Mouse (Mus musculus) heart, postnatal 36 days (tissue): ENCODE results near the gene Sec16b. TPM values are rescaled to one million over a fixed set of nuclear protein-coding genes. Genes with fewer than 3 reads are reported as not detected.

ENCODE experiments used
- DNase-seq, 2 experiments: peaks; one replicate each; pipeline ENCODE4 v3.0.0; 2021 to 2022
- intact Hi-C: fragments of 180-260 bp; cut with DNase I; formaldehyde crosslinking; loops from one replicate; pipeline ENCODE4 v1.15.1; 2025
- total RNA-seq, 2 experiments: library from RNA; stranded (reverse); gene quantifications; 2 replicates each; pipeline ENCODE4 v1.2.3; 2021

Gene Sec16b
- under 1 TPM; 0.73 to 0.89 TPM for total RNA-seq

GRCm38 (mm10) chr1:157506522-157506921 is at the start of gene Sec16b:
TSS of gene Sec16b (plus strand) at chr1:157506728.
- DNase-seq, result peak; percentile 42 to 69
- intact Hi-C loops, result no loop called here

- intact Hi-C loops, result loop anchor here (2.0 to 5.0 kb wide), 3 partner anchors 80 to 540 kb away; no protein-coding TSS in a partner anchor
- no peak for DNase-seq
Measured at GRCm38 (mm10) chr1:157457789-157458188, 48.7 kb upstream of the Sec16b start.

GRCm38 (mm10) chr1:157458421-157459208 is 47.9 kb upstream of the Sec16b start, which contains the start of gene Cryzl2:
TSS of gene Cryzl2 (plus strand) at chr1:157458577.
- intact Hi-C loops, result loop anchor here (2.0 to 5.0 kb wide), 3 partner anchors 79 to 541 kb away; no protein-coding TSS in a partner anchor
- DNase-seq, result peak; percentile 84 to 88

- intact Hi-C loops, result loop anchor here (2.0 to 5.0 kb wide), 3 partner anchors 77 to 543 kb away; no protein-coding TSS in a partner anchor
Measured at GRCm38 (mm10) chr1:157459904-157460303, 46.6 kb upstream of the Sec16b start.

GRCm38 (mm10) chr1:157461276-157461675 is 45.3 kb upstream of the Sec16b start:
- intact Hi-C loops, result no loop called here
- no peak for DNase-seq

More at GRCm38 (mm10) chr1:157459904-157460303, 46.6 kb upstream of the Sec16b start:
- DNase-seq, result no peak

- DNase-seq, result no peak
- intact Hi-C loops, result no loop called here
Measured at GRCm38 (mm10) chr1:157462336-157462735, 44.2 kb upstream of the Sec16b start.

- peak; percentile 66 to 69 for DNase-seq
- intact Hi-C loops, result no loop called here
Measured at GRCm38 (mm10) chr1:157465194-157465593, 41.3 kb upstream of the Sec16b start.

GRCm38 (mm10) chr1:157467866-157468265 is 38.7 kb upstream of the Sec16b start:
- DNase-seq, result no peak
- intact Hi-C loops, result no loop called here

- intact Hi-C loops, result no loop called here
- DNase-seq, result no peak
Measured at GRCm38 (mm10) chr1:157470761-157471386, 35.7 kb upstream of the Sec16b start.

GRCm38 (mm10) chr1:157472716-157473115 is 33.8 kb upstream of the Sec16b start:
- no peak for DNase-seq
- intact Hi-C loops, result no loop called here

GRCm38 (mm10) chr1:157474865-157475264 is 31.7 kb upstream of the Sec16b start:
- intact Hi-C loops, result no loop called here
- no peak for DNase-seq

GRCm38 (mm10) chr1:157476231-157476630 is 30.3 kb upstream of the Sec16b start:
- intact Hi-C loops, result no loop called here

GRCm38 (mm10) chr1:157480090-157480489 is 26.4 kb upstream of the Sec16b start:
- no peak for DNase-seq
- intact Hi-C loops, result no loop called here

More at GRCm38 (mm10) chr1:157476231-157476630, 30.3 kb upstream of the Sec16b start:
- DNase-seq, result no peak

GRCm38 (mm10) chr1:157480901-157481300 is 25.6 kb upstream of the Sec16b start:
- intact Hi-C loops, result no loop called here
- no peak for DNase-seq

- intact Hi-C loops, result no loop called here
- DNase-seq, result no peak
Measured at GRCm38 (mm10) chr1:157481666-157482065, 24.9 kb upstream of the Sec16b start.

GRCm38 (mm10) chr1:157484161-157484560 is 22.4 kb upstream of the Sec16b start:
- DNase-seq, result no peak
- intact Hi-C loops, result no loop called here

GRCm38 (mm10) chr1:157500657-157501056 is 5.9 kb upstream of the Sec16b start:
- no peak for DNase-seq
- intact Hi-C loops, result no loop called here

- no peak for DNase-seq
- intact Hi-C loops, result no loop called here
Measured at GRCm38 (mm10) chr1:157501352-157501945, 5.1 kb upstream of the Sec16b start.

- intact Hi-C loops, result no loop called here
- no peak for DNase-seq
Measured at GRCm38 (mm10) chr1:157503071-157503470, 3.5 kb upstream of the Sec16b start.

- intact Hi-C loops, result no loop called here
- peak in 1 of 2 experiments; percentile 4 for DNase-seq
Measured at GRCm38 (mm10) chr1:157506995-157507595, 567 bp downstream of the Sec16b start.

- DNase-seq, result peak; percentile 27 to 30
- intact Hi-C loops, result no loop called here
Measured at GRCm38 (mm10) chr1:157507814-157508213, 1.3 kb downstream of the Sec16b start.
